Mouse (Mus musculus): Measurements from ENCODE around the gene Nt5c.
"Not testable (repeated sequence)": the region's sequence is repeated elsewhere in the genome, so short reads cannot be mapped to it uniquely, and the experiment has no call there.

GRCm38 (mm10) chr11:115477388-115477787 lies 14.3 kb downstream of the Nt5c start:
- TF ChIP-seq CTCF, EP300 (IDR thresholded peaks at IDR 0.05; ENCODE audit: low read depth): not testable (repeated sequence)

Measured in liver, postnatal 0 days (tissue).